Mouse (Mus musculus) heart, postnatal 25 days (tissue): ENCODE results near the gene Tmem95. TPM values are rescaled to one million over a fixed set of nuclear protein-coding genes. Genes with fewer than 3 reads are reported as not detected.
"Not testable (repeated sequence)": the region's sequence is repeated elsewhere in the genome, so short reads cannot be mapped to it uniquely, and the experiment has no call there.

Experiments
- DNase-seq: peaks from one replicate; pipeline ENCODE4 v3.0.0; 2022; ENCODE audit warnings: low spot score
- intact Hi-C: fragments of 180-260 bp; cut with DNase I; formaldehyde crosslinking; loops from one replicate; pipeline ENCODE4 v1.15.1; 2025
- total RNA-seq, 2 experiments: library from RNA; stranded (reverse); gene quantifications; 2 replicates each; pipeline ENCODE4 v1.2.3; 2021

Gene Tmem95
- not detected for total RNA-seq

DNA sequence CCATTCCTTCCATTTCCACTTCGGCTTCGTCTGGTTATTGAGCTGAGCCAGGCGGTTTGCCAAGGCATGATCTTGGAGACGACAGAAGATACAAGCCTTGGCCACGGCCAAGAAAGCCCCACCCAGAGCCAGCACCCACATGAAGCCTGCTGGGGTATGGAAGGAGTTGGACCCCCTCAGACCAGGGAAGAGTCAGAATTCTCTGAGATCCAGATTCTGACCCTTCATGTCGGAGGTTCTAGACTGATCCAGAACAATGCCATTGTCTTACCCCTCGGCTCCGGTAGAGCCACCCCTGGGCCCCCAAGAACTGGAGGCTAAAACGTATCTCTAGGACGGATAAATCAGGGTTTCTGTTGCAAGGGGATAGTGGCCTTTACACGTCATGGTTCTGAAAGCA is at the start of gene Tmem95:
Tmem95 (minus strand) TSS at position 141 of the 400 bp plus-strand sequence.
- DNase-seq: no peak
- intact Hi-C loops: loop anchor here (2.0 to 10.0 kb wide), 7 partner anchors 23 to 223 kb away; partner anchors contain the start of genes Senp3, Sox15 and Tnfsf13

DNA sequence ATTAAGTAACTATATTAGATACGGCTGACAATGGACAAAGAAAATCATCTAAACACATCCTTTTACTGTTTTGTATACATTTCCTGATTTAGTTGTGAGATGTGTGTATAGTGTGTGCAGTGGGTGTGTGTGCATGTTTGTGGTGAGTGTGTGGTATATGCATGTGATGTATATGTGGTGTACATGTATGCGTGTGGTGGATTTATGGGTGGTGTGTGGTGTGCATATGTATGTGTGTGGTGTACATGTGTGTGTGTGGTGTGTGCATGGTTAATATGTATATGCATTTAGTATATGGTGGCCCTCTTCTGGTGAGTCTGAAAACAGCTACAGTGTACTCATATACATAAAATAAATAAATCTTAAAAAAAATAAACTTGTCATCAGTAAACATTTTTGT is 49.7 kb upstream of the Tmem95 start:
- DNase-seq: no peak
- intact Hi-C loops: loop anchor here (5.0 kb wide), 1 partner anchor 40 kb away; no protein-coding TSS in a partner anchor

DNA sequence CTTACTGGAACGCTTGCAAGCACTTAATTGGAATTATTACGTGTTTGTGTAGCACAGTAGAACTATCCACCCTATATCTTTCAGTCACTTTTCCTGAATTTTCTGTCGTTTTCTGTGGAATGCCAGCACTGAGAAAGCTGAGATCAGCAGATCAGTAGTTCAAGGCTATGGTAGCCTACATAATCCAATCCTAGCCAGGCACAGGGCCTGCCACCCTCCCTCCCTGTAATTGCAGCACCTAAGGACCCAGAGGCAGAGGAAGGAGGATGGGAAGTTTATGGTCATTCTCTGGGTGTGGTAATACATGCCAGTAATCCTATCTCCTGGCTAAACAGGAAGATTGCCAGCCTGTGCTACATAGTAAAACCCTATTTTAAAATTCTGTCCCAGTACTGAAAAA is 45.0 kb upstream of the Tmem95 start:
- DNase-seq: no peak
- intact Hi-C loops: loop anchor here (2.0 kb wide), 1 partner anchor 56 kb away; no protein-coding TSS in a partner anchor

DNA sequence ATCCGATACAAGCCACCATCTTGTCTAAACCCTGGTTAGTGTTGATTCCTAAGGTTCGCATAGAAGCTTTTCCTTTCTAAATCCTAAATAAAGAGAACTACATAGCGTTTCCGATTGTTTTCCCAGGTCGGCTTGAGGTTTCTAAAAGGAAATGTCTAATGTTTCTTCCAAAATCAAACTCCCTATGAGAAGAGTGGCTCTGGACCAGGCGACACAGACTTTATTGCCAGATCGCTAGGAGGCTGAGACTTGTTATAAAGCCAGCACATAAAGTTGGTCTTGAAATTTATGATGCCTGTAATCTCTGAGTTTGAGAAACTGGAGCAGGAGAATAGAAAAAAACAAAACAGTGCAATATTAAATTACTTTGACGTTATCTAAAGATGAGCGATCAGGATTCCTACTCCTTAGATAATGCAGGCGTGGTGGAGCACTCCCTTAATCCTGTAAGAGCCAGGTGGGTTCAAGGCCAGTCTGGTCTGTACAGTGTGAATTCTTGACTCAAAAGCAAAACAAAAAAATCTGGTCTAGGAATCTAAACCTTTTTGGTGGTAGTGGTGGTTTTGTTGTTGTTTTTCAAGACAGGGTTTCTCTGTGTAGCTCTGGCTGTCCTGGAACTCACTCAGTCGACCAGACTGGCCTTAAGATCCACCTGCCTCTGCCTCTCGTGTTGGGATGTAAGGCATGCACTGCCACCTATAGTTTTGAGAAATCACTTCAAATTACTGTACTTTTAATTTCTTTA is 44.4 kb upstream of the Tmem95 start:
- intact Hi-C loops: loop anchor here (2.0 kb wide), 1 partner anchor 57 kb away; no protein-coding TSS in a partner anchor
- no peak for DNase-seq

DNA sequence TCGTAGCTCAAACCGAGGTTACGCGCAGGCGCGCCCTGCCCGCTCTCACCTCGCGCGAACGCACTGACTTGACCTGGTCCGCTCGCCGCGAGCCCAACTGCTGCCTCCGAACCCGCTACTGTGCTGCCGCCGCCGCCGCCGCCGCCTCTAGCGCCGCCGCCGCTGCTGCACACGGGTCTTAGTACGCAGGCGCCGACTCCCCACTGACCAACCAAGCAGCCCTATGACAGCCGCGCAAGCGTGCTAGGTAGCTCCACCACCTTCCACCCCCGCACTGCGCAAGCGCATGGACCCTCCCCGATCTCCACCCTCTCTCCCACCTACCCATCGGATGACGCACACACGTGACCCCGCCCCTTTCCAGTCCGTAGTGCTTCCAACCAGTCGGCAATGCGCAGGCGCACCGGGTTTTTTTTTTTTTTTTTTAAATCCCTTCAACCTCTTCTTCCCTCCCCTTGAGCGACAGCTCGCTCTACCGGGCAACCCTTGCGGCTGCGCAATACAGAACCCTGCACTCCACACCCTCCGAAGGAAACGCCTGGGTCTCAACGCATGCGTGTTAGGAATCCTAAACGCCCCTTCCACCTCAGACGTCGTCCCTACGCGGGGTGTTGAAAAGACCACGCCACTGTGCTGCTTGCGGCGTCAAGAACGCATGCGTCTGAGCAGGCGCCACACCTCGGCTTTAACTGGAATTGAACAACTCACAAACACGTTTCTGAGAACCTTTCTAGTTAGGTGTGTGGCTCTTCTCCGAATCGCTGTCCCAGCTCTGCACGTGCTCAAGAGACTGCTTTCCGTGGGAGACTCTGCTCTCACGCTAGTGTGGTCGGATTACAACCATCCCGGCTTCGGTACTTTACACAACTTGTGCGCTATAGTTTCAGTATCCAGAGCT is 43.5 kb upstream of the Tmem95 start, which contains the start of gene Eif5a:
Eif5a (minus strand) TSS at position 845 of the 898 bp plus-strand sequence.
- intact Hi-C loops: loop anchor here (2.0 kb wide), 1 partner anchor 57 kb away; no protein-coding TSS in a partner anchor
- DNase-seq: peak; percentile 100

DNA sequence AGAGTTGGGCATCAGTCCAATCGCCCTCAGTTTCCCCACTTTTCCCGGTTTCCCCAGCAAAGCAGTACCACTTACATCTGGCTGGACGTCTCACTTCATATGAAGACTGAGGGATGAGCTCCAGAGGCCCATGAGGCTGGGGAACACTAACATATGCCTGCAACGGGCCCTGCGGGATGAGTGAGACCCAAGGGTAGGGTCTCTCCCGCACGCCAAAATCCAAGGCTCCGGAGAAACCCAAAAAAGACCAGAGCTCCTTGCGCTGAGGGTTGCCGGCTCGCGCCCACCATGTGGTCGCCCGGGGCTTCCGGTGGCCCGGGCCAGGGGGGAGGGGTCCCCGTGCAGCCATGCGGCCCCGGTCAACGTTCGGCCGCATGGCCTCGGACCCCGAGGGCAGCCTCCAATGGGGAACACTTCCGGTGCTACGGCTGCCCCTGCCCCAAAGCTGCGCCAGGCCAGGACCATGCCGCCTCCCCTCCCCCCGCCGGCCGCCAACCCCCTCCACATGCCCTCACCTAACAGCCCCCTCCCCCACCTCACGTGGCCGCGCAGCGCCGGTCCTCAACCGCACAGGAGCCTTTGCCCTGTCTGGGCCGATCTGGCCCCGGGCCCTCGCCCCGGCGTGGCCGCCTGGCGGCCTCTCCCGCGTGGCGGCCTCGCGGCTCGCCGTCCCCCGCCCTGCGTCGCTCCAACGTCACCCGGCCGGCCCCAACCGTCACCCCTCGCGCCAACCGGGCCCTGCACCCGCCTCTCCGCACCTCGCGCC is 42.6 kb upstream of the Tmem95 start:
- intact Hi-C loops: no loop called here
- DNase-seq: no peak

DNA sequence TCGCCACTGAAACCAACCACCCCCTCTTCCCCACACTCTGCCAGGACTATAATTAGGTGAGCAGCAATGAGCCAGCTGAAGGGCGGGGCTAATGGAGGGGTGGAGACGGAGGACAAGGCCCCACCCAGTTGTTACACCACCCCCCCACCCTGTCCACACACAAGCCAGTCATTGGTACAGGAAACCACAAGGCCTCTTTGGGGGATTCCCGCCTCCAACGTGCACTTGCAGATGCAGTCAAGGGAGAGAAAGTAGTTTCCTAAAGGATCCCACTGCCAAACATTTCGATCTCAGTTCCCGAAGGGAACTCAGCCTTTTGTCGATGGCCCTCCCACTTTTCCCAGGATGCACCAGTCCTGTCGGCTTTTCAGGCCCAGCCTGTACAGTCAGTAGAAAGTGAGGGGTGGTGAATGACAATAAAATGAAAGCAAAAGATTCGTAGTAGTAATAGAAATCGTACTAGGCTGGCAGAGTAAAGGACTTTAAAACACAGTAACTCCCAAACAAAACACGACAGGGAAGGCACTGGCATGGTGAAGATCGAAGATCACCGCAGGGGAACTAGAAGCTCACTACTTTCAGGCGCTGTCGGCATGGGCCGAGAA is 41.9 kb upstream of the Tmem95 start:
- intact Hi-C loops: loop anchor here (2.0 to 5.0 kb wide), 2 partner anchors 39 to 237 kb away; partner anchors contain the start of genes Kctd11 and Senp3
- DNase-seq: peak; percentile 71

DNA sequence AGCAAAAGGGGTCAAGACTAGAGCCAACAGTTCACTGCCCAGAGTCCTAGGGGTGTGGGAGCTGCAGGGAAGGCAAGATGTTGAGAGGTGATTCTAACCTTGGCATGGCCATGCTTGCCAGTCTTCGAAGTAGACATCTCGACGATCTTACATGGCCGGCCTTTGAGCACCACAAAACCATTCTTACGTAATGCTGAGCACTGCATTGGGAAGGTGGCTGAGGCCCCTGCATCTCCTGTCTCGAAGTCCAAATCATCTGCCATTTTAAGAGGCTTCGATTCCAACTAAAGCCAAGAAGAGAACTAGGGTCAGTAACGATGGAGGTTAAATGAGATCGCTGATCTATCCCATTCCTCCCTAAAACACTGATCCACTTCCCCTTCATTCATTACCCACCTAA is 41.2 kb upstream of the Tmem95 start:
- intact Hi-C loops: loop anchor here (2.0 to 5.0 kb wide), 2 partner anchors 38 to 237 kb away; partner anchors contain the start of genes Kctd11 and Senp3
- no peak for DNase-seq

DNA sequence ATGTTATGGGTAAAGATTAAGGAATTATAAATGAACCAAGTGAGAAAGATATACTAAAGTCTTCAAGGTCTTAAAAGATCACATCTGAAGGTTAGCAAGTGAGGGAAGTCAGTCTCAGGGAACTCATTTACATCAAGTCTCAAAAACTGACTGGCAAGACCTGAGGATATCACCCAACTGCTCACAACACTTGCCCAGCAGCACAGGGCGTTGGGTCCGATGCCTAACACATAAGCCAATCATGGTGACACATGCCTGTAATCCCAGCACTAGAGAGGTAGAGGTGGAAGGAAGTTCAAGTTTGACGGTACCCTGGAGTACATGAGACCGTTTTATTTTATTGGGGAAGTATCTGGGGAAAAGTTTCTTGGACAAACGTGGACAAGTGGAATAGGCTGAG is 40.3 kb upstream of the Tmem95 start:
- intact Hi-C loops: loop anchor here (2.0 to 5.0 kb wide), 2 partner anchors 37 to 236 kb away; partner anchors contain the start of genes Kctd11 and Senp3

DNA sequence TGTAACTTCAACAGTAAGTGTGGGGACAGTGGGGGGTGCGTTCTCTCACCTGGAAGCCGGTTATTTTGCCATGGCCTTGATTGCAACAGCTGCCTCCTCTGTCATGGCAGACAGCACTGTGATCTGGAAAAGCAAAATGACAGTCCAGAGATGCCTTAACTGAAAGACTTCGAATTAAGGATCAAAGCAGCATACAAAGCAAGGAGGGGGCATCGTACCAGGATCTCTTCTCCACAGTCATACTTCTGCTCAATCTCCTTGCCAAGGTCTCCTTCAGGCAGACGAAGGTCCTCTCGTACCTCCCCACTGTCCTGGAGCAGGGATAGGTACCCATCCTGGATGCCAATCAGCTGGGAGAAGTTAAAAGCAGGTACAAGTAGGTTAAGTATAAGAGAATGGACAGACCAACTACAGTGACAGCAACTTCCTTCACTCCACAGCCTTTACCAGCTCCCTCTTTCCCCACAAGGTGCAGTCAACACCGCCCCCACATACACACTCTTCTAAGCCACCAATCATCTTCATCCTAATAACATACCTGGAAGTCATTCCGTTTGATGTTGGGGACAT is 39.6 kb upstream of the Tmem95 start:
- intact Hi-C loops: loop anchor here (5.0 kb wide), 1 partner anchor 235 kb away; the partner anchor contains the start of gene Senp3

More for the DNA sequence above, 40.3 kb upstream of the Tmem95 start:
- no peak for DNase-seq

DNA sequence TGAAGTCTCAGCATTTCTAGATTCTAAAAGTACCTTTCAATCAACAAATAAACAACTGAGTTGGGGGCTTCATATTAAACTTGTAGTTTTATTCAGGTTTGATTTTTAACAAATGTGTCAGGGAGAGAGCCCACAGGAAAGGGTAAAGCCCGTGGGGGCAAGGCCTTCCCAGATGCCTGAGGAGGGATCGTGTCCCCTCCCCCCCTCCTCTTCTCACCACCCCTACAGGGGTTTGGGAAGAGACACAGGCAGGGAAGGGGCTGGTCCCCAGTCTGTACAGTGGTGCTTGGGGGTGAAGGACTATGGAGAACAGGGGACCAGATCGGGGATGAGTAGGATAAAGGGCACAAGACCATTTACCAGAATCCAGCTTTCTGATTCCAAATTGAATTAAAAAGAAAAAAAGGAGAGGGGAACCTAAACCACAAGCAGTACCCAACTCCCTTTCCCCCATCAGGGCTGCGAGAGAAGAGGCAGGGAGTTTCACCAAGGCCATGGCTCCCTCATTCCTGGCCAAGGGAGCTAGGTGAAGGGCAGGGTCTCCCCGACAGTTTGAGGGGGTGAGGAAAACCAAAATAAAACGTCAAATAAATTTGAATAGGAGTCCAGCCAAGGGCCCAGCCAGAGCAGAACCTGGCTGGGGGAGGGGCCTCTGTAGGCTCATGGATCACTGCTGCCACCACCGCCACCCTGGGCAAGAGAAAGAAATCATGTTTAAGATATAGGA is 39.0 kb upstream of the Tmem95 start:
- intact Hi-C loops: loop anchor here (5.0 kb wide), 1 partner anchor 235 kb away; the partner anchor contains the start of gene Senp3
- not testable (repeated sequence) for DNase-seq

More for the DNA sequence above, 39.6 kb upstream of the Tmem95 start:
- DNase-seq: no peak

DNA sequence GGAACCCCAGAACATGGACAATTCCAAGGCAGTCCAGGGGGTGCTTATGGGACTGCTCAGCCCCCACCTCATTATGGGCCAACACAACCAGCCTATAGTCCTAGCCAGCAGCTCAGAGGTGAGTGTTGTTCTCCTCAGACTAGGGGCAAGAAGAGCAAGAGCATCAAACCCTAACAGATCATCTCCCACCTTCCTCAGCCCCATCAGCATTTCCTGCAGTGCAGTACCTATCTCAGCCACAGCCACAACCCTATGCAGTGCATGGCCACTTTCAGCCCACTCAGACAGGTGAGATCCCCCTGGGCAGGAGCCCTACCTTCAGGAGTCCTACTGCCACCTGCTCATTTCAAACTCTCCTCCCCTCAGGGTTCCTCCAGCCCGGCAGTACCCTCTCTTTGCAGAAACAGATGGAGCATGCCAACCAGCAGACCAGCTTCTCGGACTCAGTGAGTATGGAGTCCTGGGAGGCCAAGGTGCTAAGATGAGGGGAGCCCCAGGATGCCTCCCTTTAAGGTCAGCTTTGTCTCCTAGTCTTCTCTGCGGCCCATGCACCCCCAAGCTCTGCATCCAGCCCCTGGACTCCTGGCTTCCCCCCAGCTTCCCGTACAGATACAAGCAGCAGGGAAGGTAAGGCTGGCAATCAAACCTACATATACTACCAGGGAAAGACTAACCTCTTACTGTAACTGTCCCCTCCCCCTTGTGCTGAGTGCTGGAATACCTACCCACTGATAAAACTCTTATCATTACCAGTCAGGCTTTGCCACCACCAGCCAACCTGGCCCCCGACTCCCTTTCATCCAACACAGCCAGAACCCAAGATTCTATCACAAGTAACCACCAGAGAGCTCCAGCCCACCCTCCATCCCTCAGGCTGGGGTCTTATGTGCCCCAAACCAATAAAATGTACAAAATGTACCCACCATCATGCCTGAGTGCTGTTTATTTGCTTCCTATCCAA is 38.1 kb upstream of the Tmem95 start:
- no peak for DNase-seq
- intact Hi-C loops: loop anchor here (5.0 kb wide), 1 partner anchor 234 kb away; the partner anchor contains the start of gene Senp3

DNA sequence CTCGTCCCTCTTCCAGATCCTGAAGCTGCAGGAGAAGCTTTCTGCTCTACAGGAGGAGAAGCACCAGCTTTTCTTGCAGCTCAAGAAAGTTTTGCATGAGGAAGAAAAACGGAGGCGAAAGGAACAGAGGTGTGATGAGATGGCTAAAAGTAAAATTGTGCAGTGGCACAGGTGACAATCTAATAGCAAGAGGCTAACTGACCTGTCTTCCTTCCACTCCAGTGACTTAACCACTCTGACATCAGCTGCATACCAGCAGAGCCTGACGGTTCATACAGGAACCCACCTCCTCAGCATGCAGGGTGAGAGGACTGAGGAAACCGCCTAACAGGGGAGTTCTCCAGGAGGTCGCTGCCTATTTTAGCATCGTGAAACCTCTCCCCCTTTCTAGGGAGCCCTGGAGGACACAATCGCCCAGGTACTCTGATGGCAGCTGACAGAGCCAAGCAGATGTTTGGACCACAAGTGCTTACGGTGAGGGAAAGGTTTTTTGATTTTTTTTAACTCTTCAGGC is 37.2 kb upstream of the Tmem95 start:
- intact Hi-C loops: loop anchor here (5.0 kb wide), 1 partner anchor 233 kb away; the partner anchor contains the start of gene Senp3
- no peak for DNase-seq

DNA sequence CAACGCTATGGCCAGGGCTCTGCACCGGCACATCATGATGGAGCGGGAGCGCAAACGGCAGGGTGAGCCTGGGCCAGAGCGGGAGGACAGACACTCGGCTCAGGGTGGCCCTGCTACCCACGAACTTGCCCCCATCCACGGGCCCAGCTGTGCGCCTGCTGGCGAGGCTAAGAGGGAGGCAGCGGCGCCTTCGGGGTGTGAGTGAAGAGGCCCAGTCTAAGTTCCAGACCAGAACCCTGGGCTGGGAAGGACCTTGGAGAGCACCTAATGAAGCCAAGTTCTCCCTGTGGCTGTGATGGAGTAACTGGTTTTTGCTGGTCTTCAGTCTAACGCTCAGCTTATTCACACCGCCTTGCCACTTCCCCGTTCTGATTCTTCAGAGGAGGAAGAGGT is 36.5 kb upstream of the Tmem95 start:
- intact Hi-C loops: no loop called here
- no peak for DNase-seq

DNA sequence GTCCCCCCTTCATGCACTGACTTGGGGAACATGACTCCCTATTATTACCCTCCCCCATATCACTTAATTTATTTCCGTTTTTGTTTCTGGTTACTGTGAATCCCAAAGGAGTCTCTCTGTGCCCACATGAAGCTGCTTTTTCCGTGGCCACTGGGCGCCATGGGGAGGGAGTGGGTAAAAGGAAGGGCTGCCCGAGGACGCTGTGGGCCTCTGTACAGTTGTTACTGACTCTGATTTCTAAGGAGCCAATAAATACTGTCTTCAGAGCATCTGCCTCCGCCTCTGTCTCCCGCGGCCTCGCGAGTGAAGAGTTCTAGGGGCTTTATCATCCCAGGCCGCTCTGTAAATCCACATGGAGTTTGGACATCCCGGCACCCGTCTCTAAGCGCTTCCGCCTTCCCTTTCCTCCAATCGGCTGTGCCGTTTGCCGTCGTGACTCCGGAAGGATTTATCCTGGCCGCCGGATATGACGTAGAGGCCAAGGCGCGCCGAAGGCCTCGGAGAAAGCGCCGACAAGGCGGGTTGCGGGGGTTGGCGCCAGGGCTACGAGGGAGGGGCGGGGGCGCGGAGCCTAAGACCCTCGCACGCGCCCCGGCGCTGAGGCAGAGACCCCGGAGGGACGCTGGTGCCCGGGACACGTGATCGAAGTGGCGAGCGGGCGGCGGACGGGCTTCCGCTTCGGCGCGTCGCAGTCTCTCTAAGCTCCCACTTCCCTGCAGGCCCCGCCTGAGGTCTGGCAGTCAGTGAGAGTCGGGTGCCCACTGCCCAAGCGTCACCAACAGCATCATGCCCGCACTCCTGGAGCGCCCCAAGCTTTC is 35.9 kb upstream of the Tmem95 start, which contains the start of gene Gps2:
Gps2 (plus strand) TSS at position 335 of the 818 bp plus-strand sequence.
- intact Hi-C loops: no loop called here
- DNase-seq: peak; percentile 86
